Mouse (Mus musculus) brain, embryonic 14.5 days (tissue): ENCODE results near the gene Npepl1.

ENCODE experiments used
- CTCF ChIP-seq: fragments of 200-500 bp; IDR thresholded peaks from 2 replicates; pipeline ENCODE4 v1.5.1; 2012; ENCODE audit warnings: inconsistent platforms, mild to moderate bottlenecking, moderate library complexity, borderline replicate concordance; ENCODE audit not compliant: insufficient read depth, insufficient read length; ENCODE audit errors: extremely low read depth
- POLR2A ChIP-seq: fragments of 200-500 bp; IDR thresholded peaks from 2 replicates; pipeline ENCODE4 v1.6.1; 2012; ENCODE audit warnings: mild to moderate bottlenecking, inconsistent platforms, borderline replicate concordance; ENCODE audit not compliant: poor library complexity, insufficient read depth, insufficient read length, severe bottlenecking; ENCODE audit errors: extremely low read depth

GRCm38 (mm10) chr2:174123731-174124130 lies 13.6 kb downstream of the Npepl1 start:
- TF ChIP-seq CTCF (no peak), POLR2A (no peak)
